Mouse (Mus musculus): ENCODE measurements around the gene Slc44a3. TPM values are rescaled to one million over a fixed set of nuclear protein-coding genes. Genes with fewer than 3 reads are reported as not detected.

Gene Slc44a3
- total RNA-seq, 2 experiments from 2014 or later = not detected

DNA sequence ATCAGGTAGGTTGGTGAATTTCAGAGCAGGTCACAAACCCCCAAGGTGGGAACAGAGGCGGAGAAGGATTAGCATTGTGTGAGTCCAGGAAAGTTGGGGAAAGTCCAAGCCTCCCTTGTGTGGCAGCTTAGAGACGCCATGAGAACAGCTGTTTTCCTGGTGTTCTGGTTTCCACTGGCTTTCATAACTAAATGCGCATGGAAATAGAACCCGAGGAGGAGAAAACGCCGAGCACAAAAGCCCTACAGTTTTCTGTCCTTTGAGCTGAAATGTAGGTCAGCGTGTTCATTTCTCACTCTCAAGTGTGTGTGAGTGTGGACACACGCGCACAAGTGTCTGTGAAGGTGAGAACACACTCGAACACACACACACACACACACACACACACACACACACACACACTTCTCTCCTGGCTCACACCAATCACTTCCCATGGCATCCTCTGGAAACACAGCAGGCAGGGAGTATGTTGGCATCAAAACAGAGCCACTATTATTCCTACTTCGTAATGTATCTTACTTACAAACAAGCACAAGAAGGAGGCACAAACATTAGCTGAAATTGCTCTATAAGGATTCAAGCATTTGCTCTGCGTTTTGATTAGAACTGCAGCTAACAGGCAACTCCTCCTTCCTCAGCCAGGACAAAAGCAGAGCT lies 42.6 kb downstream of the Slc44a3 start:
- intact Hi-C loops (cut with DNase I) = loop anchor here (2.0 kb wide), 1 partner anchor 63 kb away; the partner anchor contains the start of gene Cnn3
- no peak for TF ChIP-seq CTCF (IDR thresholded peaks at IDR 0.05)

DNA sequence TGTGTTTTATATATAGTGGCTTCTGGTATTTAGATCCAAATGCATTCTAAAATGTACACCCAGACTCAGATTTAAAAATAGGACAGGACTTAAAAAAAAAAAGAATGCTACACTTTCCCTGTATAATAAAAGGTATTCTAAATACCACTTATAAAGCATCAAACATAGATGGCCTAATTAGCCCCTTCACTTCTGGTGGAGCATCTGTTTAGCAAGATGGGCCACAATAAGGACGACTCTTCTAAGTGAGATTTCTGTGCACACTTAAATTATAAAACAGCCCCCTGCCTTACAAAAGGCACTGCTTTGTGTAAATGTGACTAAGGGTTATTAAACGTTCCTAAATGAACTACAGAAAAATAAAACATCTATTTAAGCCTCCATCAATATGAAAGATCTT lies 47.0 kb downstream of the Slc44a3 start:
- H3K4me3 ChIP-seq = no peak overlapping the region
- no peak overlapping the region for H3K27ac ChIP-seq
- intact Hi-C loops (cut with DNase I) = no loop called here
- no peak for DNase-seq (ENCODE audit: extremely low spot score in 1 of 2, low spot score in 2 of 2)
- no peak for TF ChIP-seq CTCF (IDR thresholded peaks at IDR 0.05)

More for the DNA sequence above, 42.6 kb downstream of the Slc44a3 start:
- Histone ChIP-seq H3K27ac (peak overlapping the region; percentile 59; the same call in 1 of the 2 replicates), H3K4me3 (no peak overlapping the region)
- DNase-seq (ENCODE audit: extremely low spot score in 1 of 2, low spot score in 2 of 2) = no peak

DNA sequence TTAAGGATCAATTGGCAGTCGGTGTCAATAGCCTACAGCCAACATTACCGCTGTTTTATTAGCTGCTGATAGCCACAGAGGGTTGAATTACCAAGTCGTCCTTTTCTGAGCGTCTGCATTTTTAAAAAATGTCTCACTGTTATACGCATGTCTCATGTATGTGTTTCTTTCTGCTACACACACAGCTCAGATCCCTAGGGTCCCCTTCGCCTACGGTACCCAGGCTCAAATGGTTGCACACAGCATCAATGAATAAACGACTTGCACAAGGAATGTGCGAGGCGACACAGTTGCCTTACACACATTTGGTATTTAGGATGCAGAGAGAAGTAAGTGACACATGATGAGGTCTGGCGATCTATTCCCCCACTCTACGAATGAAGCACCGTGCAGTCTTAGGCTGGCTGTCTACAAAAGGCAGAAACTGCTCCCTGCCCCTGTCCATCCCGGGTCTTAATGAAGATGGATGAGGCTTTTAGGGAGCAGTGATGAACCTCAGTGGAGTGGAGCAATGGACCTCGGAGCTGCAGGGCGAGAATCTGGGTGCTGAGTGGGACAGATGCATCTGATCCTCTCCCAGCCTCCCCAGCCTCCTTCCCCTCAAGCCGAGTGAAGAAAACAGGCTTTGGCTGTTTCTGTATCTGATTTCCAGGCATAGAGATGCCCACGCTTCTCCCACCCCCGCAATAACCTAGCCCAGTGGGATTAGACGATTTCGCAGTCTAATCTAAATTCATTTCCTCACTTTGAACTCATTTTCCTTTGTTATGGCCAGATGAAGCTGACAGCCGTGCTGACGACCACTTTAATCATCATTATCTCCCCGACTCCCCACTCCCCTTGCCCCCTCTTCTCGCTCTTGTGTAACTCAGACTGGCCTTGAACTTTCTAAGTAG lies 48.7 kb downstream of the Slc44a3 start:
- intact Hi-C loops (cut with DNase I) = no loop called here
- no peak overlapping the region for H3K4me3 ChIP-seq
- TF ChIP-seq CTCF (IDR thresholded peaks at IDR 0.05) = no peak
- peak; percentile 24 to 39 for DNase-seq (ENCODE audit: extremely low spot score in 1 of 2, low spot score in 2 of 2)
- no peak overlapping the region for H3K27ac ChIP-seq

DNA sequence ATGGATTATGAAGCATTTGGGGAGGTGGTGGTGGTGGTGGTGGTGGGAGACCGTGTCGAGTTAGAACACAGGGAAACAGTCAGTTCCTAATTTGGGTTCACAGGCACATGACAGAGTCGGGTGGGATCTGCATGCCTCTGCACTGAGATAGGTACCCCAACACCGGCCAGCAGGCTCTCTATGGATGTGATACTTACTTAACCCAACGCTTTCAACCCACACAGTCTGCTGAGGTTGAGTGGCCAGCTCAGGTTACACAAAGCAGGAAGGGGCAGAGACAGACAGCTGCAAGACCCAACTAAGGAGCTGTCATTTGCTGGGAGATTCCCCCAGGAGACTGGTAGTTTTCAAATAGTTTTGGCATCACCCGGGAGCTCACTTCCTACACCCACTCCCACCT lies 50.6 kb downstream of the Slc44a3 start:
- no peak overlapping the region for H3K27ac ChIP-seq
- intact Hi-C loops (cut with DNase I) = no loop called here
- no peak for DNase-seq (ENCODE audit: extremely low spot score in 1 of 2, low spot score in 2 of 2)
- H3K4me3 ChIP-seq = no peak overlapping the region
- TF ChIP-seq CTCF (IDR thresholded peaks at IDR 0.05) = no peak

DNA sequence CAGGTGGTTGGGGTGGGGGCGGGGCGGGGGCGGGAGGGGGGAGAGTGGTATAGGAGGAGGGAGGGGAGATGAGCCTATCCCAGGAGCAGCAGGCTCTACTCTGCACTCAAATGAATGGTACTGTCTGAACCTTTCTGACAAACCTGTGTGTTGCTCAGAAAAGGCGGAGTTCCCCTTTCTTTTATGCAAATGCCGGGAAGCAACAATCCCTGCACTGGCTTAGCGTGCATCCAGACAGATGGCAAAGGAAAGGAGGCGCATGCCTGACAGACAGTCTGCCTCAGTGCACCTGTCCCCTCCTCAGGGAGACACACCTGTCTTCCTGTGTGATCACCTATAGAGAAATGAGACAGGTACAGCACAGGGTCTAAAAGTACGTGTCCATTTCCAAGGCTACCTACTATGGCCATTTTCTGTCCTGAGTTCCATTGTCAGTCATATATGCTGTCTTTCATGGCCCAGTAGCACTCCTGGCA lies 51.2 kb downstream of the Slc44a3 start:
- no peak for DNase-seq (ENCODE audit: extremely low spot score in 1 of 2, low spot score in 2 of 2)
- no peak for TF ChIP-seq CTCF (IDR thresholded peaks at IDR 0.05)
- intact Hi-C loops (cut with DNase I) = no loop called here
- no peak overlapping the region for H3K4me3 ChIP-seq
- H3K27ac ChIP-seq = no peak overlapping the region

DNA sequence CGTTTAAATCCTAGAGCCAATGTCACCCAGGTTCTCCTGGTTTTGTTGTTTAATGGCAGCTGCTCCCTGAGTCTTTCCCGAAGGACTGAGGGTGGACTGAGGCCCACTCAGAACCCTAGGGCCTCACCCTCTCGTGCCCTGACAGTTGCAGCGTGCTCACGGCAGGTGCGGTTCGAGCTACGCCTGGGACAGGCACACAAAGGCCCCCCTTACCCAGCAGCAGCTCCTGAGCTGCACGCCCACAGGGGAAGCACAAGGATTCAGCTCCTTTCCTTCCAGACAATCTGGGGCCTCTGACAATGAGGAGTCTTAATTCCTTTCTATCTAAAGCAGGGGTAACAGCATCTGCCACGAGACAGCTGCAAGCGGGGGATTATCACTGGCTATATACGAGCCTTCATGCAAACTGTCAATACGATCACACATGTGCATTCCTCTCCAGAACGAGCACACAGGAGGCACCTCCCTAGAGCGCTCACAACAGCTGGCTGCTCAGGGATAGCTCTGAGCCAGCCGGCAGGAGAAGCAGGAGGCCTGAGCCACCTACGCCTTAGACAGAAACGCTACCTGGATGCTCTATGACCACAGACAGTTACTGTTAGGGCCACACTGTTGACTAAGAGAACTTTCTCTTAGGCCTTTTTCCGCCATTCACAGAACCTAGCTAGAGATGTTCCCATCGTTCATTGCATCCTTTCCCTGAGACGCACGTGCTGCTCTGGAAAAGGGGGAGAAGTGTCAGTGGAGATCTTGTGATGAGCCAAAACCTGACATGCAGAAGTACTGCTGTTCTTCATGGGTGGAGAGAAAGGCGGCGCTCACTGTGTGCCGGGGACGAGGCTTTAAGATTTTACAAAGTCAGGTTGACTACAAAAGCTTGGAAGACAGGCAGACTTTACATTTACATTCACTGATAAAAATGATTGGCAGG lies 51.9 kb downstream of the Slc44a3 start:
- no peak for TF ChIP-seq CTCF (IDR thresholded peaks at IDR 0.05)
- intact Hi-C loops (cut with DNase I) = no loop called here
- Histone ChIP-seq H3K27ac (no peak overlapping the region), H3K4me3 (no peak overlapping the region)
- DNase-seq (ENCODE audit: extremely low spot score in 1 of 2, low spot score in 2 of 2) = peak in 1 of 2 experiments; percentile 17

DNA sequence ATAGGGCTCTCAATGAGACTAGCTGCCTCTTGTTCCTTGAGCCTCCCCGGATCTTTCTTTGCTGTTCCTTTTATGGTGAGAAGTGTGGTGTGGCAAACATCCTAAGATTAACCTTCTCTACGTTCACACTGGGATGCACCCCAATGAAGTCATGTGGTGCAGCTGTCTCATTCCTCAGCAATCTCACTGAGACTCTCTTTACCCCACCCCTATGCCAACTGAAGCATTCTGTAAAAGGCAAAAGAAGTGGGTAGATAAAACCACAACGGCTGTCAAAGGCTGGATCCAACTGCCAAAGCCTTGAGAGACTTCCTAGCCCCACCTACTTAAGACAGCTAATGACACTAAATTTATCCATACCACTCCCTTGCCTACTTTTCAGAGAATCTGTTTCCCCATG lies 57.5 kb downstream of the Slc44a3 start:
- intact Hi-C loops (cut with DNase I) = no loop called here
- DNase-seq (ENCODE audit: extremely low spot score in 1 of 2, low spot score in 2 of 2) = no peak
- no peak for TF ChIP-seq CTCF (IDR thresholded peaks at IDR 0.05)
- H3K27ac ChIP-seq = no peak overlapping the region
- no peak overlapping the region for H3K4me3 ChIP-seq

DNA sequence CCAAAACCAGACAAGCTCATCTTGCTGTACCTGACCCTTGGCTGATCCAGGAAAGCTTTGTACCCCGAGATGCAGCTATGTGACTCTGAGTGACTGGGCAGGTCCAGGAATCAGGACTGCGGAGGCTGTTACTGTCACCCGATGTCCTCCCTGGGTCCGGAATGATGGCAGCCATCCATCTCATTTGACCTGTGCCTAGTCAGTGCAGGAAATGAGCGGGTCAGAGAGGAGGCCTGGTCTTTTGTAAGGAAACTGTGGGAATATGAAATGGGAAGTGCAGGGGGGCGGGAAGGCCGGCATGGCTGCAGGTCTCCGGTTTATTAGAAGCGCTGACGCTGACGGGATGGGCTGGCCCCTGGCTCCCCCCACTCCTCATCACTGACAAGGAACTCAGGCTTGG lies 60.5 kb downstream of the Slc44a3 start:
- Histone ChIP-seq H3K4me3 (no peak overlapping the region), H3K27ac (no peak overlapping the region)
- no peak for DNase-seq (ENCODE audit: extremely low spot score in 1 of 2, low spot score in 2 of 2)
- TF ChIP-seq CTCF (IDR thresholded peaks at IDR 0.05) = no peak
- intact Hi-C loops (cut with DNase I) = no loop called here

DNA sequence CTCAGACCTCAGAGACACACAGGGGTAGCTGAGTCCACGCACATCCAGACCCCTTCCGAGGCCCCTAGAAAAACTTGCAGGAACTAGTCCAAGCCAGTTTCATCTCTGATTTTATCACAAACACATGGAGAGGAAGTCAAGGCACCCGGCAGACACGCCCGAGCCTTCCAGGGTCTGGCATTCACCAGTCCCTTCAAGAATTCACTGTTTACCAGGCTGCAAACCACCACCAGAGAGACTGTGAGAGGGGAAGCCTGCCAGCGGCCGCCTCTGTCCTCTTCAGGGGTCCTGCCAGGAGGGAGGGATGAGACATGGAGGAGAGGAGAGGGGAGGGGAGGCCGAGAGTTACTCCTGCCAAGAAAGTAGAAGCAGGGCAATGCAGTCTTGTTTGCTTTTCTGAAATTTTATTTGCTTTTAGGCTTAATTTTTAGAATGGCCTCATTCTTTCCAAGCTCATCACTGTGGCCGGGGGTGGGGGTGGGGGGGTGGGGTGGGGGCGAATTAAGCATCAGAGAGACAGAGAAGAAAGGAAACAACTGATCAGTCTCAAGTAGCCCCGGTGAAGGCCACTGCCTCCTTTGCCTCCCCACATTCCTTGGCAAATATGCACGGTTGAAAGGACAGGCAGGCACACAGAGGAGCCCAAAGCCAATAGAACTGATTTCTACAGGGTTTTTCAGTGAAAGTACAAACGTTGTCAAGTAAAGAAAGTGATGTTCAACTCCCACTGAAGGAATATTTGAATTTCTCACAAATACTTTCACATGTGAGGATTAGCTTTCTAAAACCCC lies 62.8 kb downstream of the Slc44a3 start:
- intact Hi-C loops (cut with DNase I) = no loop called here
- no peak for DNase-seq (ENCODE audit: extremely low spot score in 1 of 2, low spot score in 2 of 2)
- H3K4me3 ChIP-seq = no peak overlapping the region
- H3K27ac ChIP-seq = no peak overlapping the region
- no peak for TF ChIP-seq CTCF (IDR thresholded peaks at IDR 0.05)

DNA sequence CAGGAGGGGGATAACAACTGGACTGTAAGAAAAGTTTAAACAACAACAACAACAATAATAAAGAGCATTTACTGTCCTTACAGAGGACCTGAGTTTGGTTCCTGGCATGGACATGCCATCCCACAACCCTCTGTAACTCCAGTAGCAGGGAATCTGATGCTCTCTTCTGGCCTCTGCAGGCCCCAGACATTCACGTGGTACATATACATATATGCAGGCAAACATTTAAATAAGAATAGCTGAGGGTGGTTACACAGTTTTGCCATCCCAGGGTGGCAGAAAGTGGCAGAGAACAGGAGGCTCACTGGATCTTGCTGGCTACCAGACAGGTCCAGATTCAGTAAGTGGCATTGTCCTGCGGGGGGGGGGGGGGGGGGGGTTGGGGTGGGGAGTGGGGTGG lies 64.1 kb downstream of the Slc44a3 start:
- H3K27ac ChIP-seq = no peak overlapping the region
- intact Hi-C loops (cut with DNase I) = no loop called here
- DNase-seq (ENCODE audit: extremely low spot score in 1 of 2, low spot score in 2 of 2) = no peak
- TF ChIP-seq CTCF (IDR thresholded peaks at IDR 0.05) = no peak
- H3K4me3 ChIP-seq = no peak overlapping the region

DNA sequence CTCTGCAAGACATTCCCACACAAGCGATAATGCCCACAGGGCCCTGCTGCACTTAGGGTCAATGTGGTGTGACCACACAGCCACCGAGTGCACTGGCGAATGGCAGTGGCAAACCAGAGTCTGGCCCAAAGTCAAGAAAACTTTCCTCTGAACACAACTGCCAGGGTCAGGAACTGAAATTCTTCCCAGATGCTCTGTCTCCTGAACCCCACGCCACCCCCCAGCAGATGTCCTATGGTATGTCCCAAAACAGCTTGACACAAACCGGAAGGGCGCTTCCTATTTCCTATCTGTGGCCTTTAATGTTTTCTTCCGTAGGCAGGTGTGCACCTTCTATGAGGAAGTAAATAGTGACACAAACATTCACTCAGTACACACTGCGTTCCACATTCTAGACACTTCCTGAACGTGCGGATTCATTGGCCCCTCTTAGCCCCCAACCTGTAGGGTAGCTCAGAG lies 65.1 kb downstream of the Slc44a3 start:
- Histone ChIP-seq H3K4me3 (no peak overlapping the region), H3K27ac (no peak overlapping the region)
- TF ChIP-seq CTCF (IDR thresholded peaks at IDR 0.05) = no peak
- no peak for DNase-seq (ENCODE audit: extremely low spot score in 1 of 2, low spot score in 2 of 2)
- intact Hi-C loops (cut with DNase I) = no loop called here
